Mouse (Mus musculus) ES-E14 (cell line): ENCODE measurements at regions not wholly inside any gene's neighbourhood (a gene's known extent, or its start where the extent isn't known, plus 50 kb on each side); places are given as distances from the start of the nearest gene placed in this dataset.

Source experiments
- CHD2 ChIP-seq: IDR thresholded peaks from 2 replicates; pipeline ENCODE4 v1.6.1; 2014; ENCODE audit warnings: mild to moderate bottlenecking, low read depth, low read length, inconsistent platforms
- MAFK ChIP-seq: IDR thresholded peaks from 2 replicates; pipeline ENCODE4 v1.6.1; 2014; ENCODE audit warnings: mild to moderate bottlenecking, low read depth, low read length, inconsistent platforms; ENCODE audit not compliant: insufficient read depth
- ZC3H11A ChIP-seq: IDR thresholded peaks from 2 replicates; pipeline ENCODE4 v1.6.1; 2012; ENCODE audit warnings: low read depth, mild to moderate bottlenecking, inconsistent platforms, low read length, borderline replicate concordance

DNA sequence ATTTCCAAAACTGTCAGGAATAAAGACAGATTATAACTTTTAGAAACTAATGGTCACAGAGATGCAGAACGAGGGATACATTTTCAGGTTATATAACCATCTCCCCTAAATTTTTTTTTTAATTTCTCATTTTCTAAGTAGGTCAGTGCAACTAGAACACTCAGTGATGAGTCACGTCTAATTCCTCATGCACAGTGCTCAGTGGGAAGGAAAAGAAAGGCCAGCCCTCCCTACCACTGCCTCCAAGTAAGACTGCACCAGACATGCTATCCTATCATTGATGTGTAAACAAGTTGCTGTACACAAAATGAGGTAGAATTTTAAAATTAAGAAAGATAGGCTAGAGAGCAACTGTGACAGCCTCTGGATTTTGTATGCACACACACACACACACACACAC, 724.2 kb upstream of the Auts2 start:
- TF ChIP-seq MAFK (no peak), ZC3H11A (no peak), CHD2 (no peak)
